In genomic region chrX:139392777-139393176, GRCm38 (mm10) we compare ENCODE assay signal across 16 mouse cellular contexts. TPM values are rescaled to one million over a fixed set of nuclear protein-coding genes. Genes with fewer than 3 reads are reported as not detected.
DNase-seq lines count a peak whose midpoint lies in the region; ATAC-seq lines count a peak whose summit lies in the region.
"Had no signal": no experiment of that assay in that cellular context is flagged by ENCODE, and none has a peak within 500 bp of the region (broad histone marks: within the 10 kb centered on the region; RNA-seq: fewer than 3 reads in every experiment).

No protein-coding gene starts in this region.

- ATAC-seq in forebrain, embryonic 13.5 days, result peak; percentile 79
- ATAC-seq in forebrain, embryonic 11.5 days (replicated peaks; ENCODE audit: low FRiP score), result no peak
- ATAC-seq in neural tube, embryonic 14.5 days (ENCODE audit: low read depth), result 0 out of 2 replicates have a peak, but pooled peaks have one; percentile 54
- no peak for ATAC-seq in kidney, embryonic 14.5 days (ENCODE audit: low FRiP score, low TSS enrichment)

- H3K4me1 ChIP-seq in forebrain, embryonic 13.5 days, result no peaks in the 10 kb centered on the region
- no peaks in the 10 kb centered on the region for H3K4me1 ChIP-seq in forebrain, embryonic 11.5 days (replicated peaks; ENCODE audit: control insufficient read depth, insufficient read depth, low read length)
- no peaks in the 10 kb centered on the region for H3K4me1 ChIP-seq in neural tube, embryonic 14.5 days (ENCODE audit: control insufficient read depth, insufficient read depth, low read length)
- H3K4me1 ChIP-seq in kidney, embryonic 14.5 days (ENCODE audit: control insufficient read depth, insufficient read depth, low read length), result no peaks in the 10 kb centered on the region

- no peak overlapping the region for H3K27ac ChIP-seq in forebrain, embryonic 13.5 days
- H3K27ac ChIP-seq in forebrain, embryonic 11.5 days (ENCODE audit: low read depth, low read length), result no peak overlapping the region
- no peak overlapping the region for H3K27ac ChIP-seq in neural tube, embryonic 14.5 days (ENCODE audit: low read depth, low read length)
- H3K27ac ChIP-seq in kidney, embryonic 14.5 days (ENCODE audit: low read depth, low read length), result no peak overlapping the region

- no peaks in the 10 kb centered on the region for H3K36me3 ChIP-seq in forebrain, embryonic 13.5 days (ENCODE audit: poor library complexity, severe bottlenecking)
- H3K36me3 ChIP-seq in forebrain, embryonic 11.5 days (ENCODE audit: control insufficient read depth, insufficient read depth, low read length), result no peaks in the 10 kb centered on the region
- no peaks in the 10 kb centered on the region for H3K36me3 ChIP-seq in neural tube, embryonic 14.5 days (ENCODE audit: control insufficient read depth, insufficient read depth, low read length)
- H3K36me3 ChIP-seq in kidney, embryonic 14.5 days (ENCODE audit: control insufficient read depth, insufficient read depth, low read length), result no peaks in the 10 kb centered on the region

- no peak overlapping the region for H3K9ac ChIP-seq in forebrain, embryonic 13.5 days
- no peak overlapping the region for H3K9ac ChIP-seq in forebrain, embryonic 11.5 days (ENCODE audit: low read length)
- no peak overlapping the region for H3K9ac ChIP-seq in neural tube, embryonic 14.5 days (replicated peaks; ENCODE audit: low read depth, low read length)
- no peak overlapping the region for H3K9ac ChIP-seq in kidney, embryonic 14.5 days (ENCODE audit: low read depth, low read length)

- H3K4me2 ChIP-seq in forebrain, embryonic 13.5 days, result no peak overlapping the region
- no peak overlapping the region for H3K4me2 ChIP-seq in forebrain, embryonic 11.5 days (ENCODE audit: low read depth, low read length, severe bottlenecking)
- no peak overlapping the region for H3K4me2 ChIP-seq in neural tube, embryonic 14.5 days (ENCODE audit: low read depth, low read length)
- H3K4me2 ChIP-seq in kidney, embryonic 14.5 days (replicated peaks; ENCODE audit: low read depth, low read length), result no peak overlapping the region

- no peak overlapping the region for H3K4me3 ChIP-seq in forebrain, embryonic 13.5 days
- no peak overlapping the region for H3K4me3 ChIP-seq in forebrain, embryonic 11.5 days (ENCODE audit: low read depth, low read length)
- H3K4me3 ChIP-seq in neural tube, embryonic 14.5 days (ENCODE audit: low read depth, low read length), result no peak overlapping the region
- H3K4me3 ChIP-seq in kidney, embryonic 14.5 days (ENCODE audit: low read length), result no peak overlapping the region

- DNase-seq in forebrain, embryonic 11.5 days (ENCODE audit: low spot score), result no peak
- no peak for DNase-seq in neural tube, embryonic 10.5 days (ENCODE audit: extremely low spot score, low spot score)
- DNase-seq in left cerebral cortex, adult 18-20 months (ENCODE audit: low spot score in 2 of 2), result peak; percentile 5 to 18
- no peak for DNase-seq in thymus, adult 18-20 months
- no peak for DNase-seq in urinary bladder, adult 2 months (ENCODE audit: low spot score)
- DNase-seq: B cell, adult 2 months; heart, postnatal 36 days; kidney, postnatal 10 days; liver; thymus, adult 2 months had no signal

- H3K27me3 ChIP-seq in forebrain, embryonic 13.5 days, result no peaks in the 10 kb centered on the region
- H3K27me3 ChIP-seq in forebrain, embryonic 11.5 days (ENCODE audit: control insufficient read depth, insufficient read depth, low read length), result no peaks in the 10 kb centered on the region
- H3K27me3 ChIP-seq in neural tube, embryonic 14.5 days (ENCODE audit: control insufficient read depth, insufficient read depth, low read length), result no peaks in the 10 kb centered on the region
- no peaks in the 10 kb centered on the region for H3K27me3 ChIP-seq in kidney, embryonic 14.5 days (ENCODE audit: control insufficient read depth, insufficient read depth, low read length)

- 63% methylated on average over 3 of the region's 3 CpGs for WGBS in forebrain, embryonic 13.5 days
- 66% methylated on average over 3 of the region's 3 CpGs for WGBS in forebrain, embryonic 11.5 days
- WGBS in neural tube, embryonic 14.5 days, result 36% methylated on average over 3 of the region's 3 CpGs
- 77% methylated on average over 3 of the region's 3 CpGs for WGBS in kidney, embryonic 14.5 days

- no peaks in the 10 kb centered on the region for H3K9me3 ChIP-seq in forebrain, embryonic 13.5 days (replicated peaks)
- no peaks in the 10 kb centered on the region for H3K9me3 ChIP-seq in forebrain, embryonic 11.5 days (ENCODE audit: control insufficient read depth, low read length)
- no peaks in the 10 kb centered on the region for H3K9me3 ChIP-seq in neural tube, embryonic 14.5 days (ENCODE audit: control insufficient read depth, low read length)
- no peaks in the 10 kb centered on the region for H3K9me3 ChIP-seq in kidney, embryonic 14.5 days (ENCODE audit: control insufficient read depth, low read length)

RNA-seq across cellular contexts. Expression of gene Trap1a, which starts 59.3 kb away (rescaled TPM):
- not detected in 2 replicates for polyA plus RNA-seq in forebrain, embryonic 13.5 days (2015; fragmentation: Nextera tagmentation; extraction: Ambion mirVana)
- polyA plus RNA-seq in forebrain, embryonic 11.5 days (2014; fragmentation: Nextera tagmentation; extraction: Ambion mirVana), result not detected in 2 replicates
- polyA plus RNA-seq in neural tube, embryonic 14.5 days (2014; fragmentation: Nextera tagmentation; extraction: Ambion mirVana), result not detected in 2 replicates
- not detected for total RNA-seq in left cerebral cortex, adult 18-20 months (2021)
- polyA plus RNA-seq in kidney, embryonic 14.5 days (2014; fragmentation: Nextera tagmentation; extraction: Ambion mirVana), result not detected in 2 replicates
- polyA plus RNA-seq in urinary bladder, adult 2 months (2012; rRNA removed), result 0.06 TPM in 1 of 2 replicates, not detected in the other
- total RNA-seq: adrenal gland, postnatal 4 days; granulocyte monocyte progenitor cell, adult 5-6 weeks; heart, postnatal 36 days had no signal
- polyA plus RNA-seq: small intestine, adult 2 months; thymus, adult 2 months had no signal

Comparison
In these comparisons a context has a peak if more than half of its experiments do, and no peak if none do; other contexts are left out.
1. ATAC-seq: peak in forebrain, embryonic 13.5 days (single experiment) and neural tube, embryonic 14.5 days (single experiment); none in forebrain, embryonic 11.5 days (single experiment) and kidney, embryonic 14.5 days (single experiment).
2. DNase-seq: peak in left cerebral cortex, adult 18-20 months (2 of 2); none in forebrain, embryonic 11.5 days (single experiment), neural tube, embryonic 10.5 days (single experiment), thymus, adult 18-20 months (0 of 2) and urinary bladder, adult 2 months (single experiment).